Mouse (Mus musculus): ENCODE measurements around the gene Hdgf. TPM values are rescaled to one million over a fixed set of nuclear protein-coding genes. Genes with fewer than 3 reads are reported as not detected.

Hdgf gene
- polyA plus RNA-seq, 1 experiment, result 171 TPM

DNA sequence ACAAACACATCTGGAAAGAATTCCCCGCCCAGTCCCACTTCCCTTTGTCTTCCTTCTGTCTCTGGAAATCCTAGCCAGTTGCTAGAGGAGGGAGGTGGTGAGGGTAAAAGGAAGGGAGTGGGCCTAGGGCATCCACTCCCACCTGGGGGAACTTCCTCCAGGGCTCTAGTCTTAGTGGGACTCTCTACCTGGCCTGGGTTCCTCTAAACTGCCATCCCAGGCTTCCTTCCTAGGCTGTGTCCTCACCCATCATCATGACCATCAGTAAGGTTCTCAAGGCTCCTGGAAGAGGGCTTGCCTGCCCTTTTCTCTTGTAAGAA lies 40.4 kb downstream of the Hdgf start:
- Histone ChIP-seq H3K27me3 (ENCODE audit: control insufficient read depth, insufficient read depth, low read length) (no peaks in the 10 kb centered on the region; the same call in none of the 2 replicates), H3K4me1 (ENCODE audit: control insufficient read depth, insufficient read depth, low read length) (peaks cover 27% of the 10 kb centered on the region), H3K36me3 (ENCODE audit: control insufficient read depth, insufficient read depth, low read length) (no peaks in the 10 kb centered on the region; the same call in 1 of the 2 replicates), H3K4me3 (ENCODE audit: control insufficient read depth, low read depth, low read length) (no peak overlapping the region), H3K27ac (ENCODE audit: control insufficient read depth, insufficient read depth, low read depth, low read length) (no peak overlapping the region)
- TF ChIP-seq CTCF (IDR thresholded peaks at IDR 0.05; ENCODE audit: control insufficient read depth, insufficient read depth, insufficient replicate concordance, low read depth, low read length) (no peak), POLR2A (IDR thresholded peaks at IDR 0.05; ENCODE audit: control insufficient read depth, low read depth, low read length) (no peak)

DNA sequence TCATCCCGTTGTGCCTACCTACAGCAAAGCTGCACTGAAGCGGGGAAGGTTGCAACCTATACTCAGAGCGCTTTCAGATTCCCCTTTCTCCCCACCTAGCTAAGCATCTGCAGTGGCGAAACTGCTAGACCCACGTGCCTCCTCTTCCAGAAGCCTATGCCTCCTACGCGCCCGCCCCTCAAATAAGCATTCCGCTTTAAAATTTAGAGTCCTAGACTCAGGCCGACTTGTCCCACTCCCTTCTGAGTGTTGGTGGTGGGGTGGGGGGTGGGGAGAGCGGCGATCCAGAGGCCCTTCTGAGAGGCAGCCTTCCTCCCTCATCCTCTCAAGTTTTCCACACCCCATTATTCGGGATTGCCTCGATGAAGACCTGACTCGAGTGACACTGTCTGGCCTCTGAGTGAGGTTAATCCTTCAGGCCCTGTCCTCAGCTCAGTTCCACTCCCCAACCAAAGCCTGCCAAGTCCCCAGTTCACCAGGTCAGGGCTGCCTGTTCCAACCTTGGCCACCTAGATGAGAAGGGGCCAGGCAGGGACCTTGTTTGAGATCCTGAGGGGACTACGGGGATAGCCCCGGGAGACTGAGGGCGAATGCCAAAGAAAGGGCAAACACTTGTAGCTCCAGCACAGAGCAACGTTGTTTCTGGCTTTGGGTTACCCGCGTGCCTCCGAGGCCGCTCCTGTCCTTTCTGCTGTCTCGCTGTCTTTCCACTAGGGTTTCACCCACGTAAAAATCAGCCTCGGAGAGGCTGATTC lies 41.1 kb downstream of the Hdgf start:
- peak overlapping the region; percentile 6; the same call in 1 of the 2 replicates for H3K4me3 ChIP-seq (ENCODE audit: control insufficient read depth, low read depth, low read length)
- no peak overlapping the region for H3K27ac ChIP-seq (ENCODE audit: control insufficient read depth, insufficient read depth, low read depth, low read length)
- H3K4me1 ChIP-seq (ENCODE audit: control insufficient read depth, insufficient read depth, low read length), result peaks cover 31% of the 10 kb centered on the region
- H3K36me3 ChIP-seq (ENCODE audit: control insufficient read depth, insufficient read depth, low read length), result no peaks in the 10 kb centered on the region
- TF ChIP-seq CTCF (IDR thresholded peaks at IDR 0.05; ENCODE audit: control insufficient read depth, insufficient read depth, insufficient replicate concordance, low read depth, low read length) (no peak), POLR2A (IDR thresholded peaks at IDR 0.05; ENCODE audit: control insufficient read depth, low read depth, low read length) (no peak)
- H3K27me3 ChIP-seq (ENCODE audit: control insufficient read depth, insufficient read depth, low read length), result no peaks in the 10 kb centered on the region; the same call in none of the 2 replicates

DNA sequence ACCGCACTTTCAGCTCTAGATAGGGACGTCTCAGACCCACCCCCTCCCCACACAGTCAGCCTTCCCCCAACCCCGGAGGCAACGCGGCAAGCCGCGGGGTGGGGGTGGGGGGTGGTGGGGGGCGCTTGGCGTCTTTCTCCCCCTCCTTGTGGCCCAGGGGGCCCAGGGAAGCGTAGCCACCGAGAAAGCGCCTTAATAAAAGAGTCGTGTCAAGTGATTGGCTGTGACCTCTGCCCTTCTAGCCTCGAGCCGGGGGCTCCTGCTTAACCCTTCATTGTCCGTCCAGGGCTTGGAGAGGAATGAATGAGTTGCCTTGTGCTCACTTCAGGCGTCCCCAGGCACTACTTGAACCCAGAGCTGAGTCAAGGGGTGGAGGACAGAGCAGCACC lies 41.7 kb downstream of the Hdgf start:
- Histone ChIP-seq H3K36me3 (ENCODE audit: control insufficient read depth, insufficient read depth, low read length) (no peaks in the 10 kb centered on the region), H3K27ac (ENCODE audit: control insufficient read depth, insufficient read depth, low read depth, low read length) (no peak overlapping the region), H3K4me1 (ENCODE audit: control insufficient read depth, insufficient read depth, low read length) (peaks cover 37% of the 10 kb centered on the region), H3K27me3 (ENCODE audit: control insufficient read depth, insufficient read depth, low read length) (no peaks in the 10 kb centered on the region; the same call in none of the 2 replicates), H3K4me3 (ENCODE audit: control insufficient read depth, low read depth, low read length) (peak overlapping the region; percentile 36)
- TF ChIP-seq CTCF (IDR thresholded peaks at IDR 0.05; ENCODE audit: control insufficient read depth, insufficient read depth, insufficient replicate concordance, low read depth, low read length) (no peak), POLR2A (IDR thresholded peaks at IDR 0.05; ENCODE audit: control insufficient read depth, low read depth, low read length) (no peak)

DNA sequence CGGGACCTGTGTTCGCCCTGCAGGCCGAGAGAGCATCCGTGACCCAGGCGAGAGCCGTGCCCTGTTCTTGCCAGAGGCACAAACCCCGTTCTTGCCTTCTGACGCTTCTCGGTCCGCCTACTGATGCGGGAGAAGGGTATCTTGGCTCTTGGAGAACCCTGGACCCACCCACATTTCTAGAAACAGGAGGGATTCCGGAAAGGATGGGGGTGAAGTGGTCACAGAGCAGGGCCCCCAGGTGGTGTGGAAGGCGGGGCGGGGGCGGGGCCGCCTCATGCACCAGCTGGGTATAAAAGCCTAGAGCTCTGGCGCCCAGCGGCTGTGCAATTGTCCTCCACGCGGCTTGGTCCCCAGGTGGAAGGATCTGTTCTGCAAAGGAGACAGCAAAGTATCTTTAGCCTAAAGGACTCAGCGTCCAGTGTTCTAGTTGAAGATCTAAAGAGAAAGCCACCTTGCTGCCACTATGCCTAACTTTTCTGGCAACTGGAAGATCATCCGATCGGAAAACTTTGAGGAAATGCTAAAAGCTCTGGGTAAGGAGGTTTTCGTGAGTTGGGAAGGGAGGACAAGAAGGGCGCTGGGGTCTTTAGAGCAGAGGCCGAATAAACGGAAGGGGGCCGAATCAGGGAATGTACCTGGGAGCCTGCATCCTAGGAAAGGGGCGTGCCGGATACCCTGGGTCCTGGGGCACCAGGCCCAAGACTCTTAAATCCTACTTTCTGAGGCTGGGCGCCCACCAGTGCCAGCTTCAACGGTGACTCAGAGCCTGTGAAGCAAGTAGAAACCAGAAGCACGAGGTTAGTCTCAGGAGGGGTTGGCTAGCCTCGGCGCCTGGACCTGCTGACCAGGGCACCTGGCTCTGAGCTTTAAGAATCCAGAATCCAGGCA lies 42.5 kb downstream of the Hdgf start, which contains the start of gene Crabp2:
TSS of gene Crabp2 (plus strand) at position 289 of the 888 bp plus-strand sequence.
- no peak for TF ChIP-seq POLR2A (IDR thresholded peaks at IDR 0.05; ENCODE audit: control insufficient read depth, low read depth, low read length)
- TF ChIP-seq CTCF (IDR thresholded peaks at IDR 0.05; ENCODE audit: control insufficient read depth, insufficient read depth, insufficient replicate concordance, low read depth, low read length), result no peak
- Histone ChIP-seq H3K4me3 (ENCODE audit: control insufficient read depth, low read depth, low read length) (peak within 1 kb of the TSS; percentile 36), H3K27ac (ENCODE audit: control insufficient read depth, insufficient read depth, low read depth, low read length) (no peak within 1 kb of the TSS), H3K36me3 (ENCODE audit: control insufficient read depth, insufficient read depth, low read length) (no peaks in the 10 kb centered on the region), H3K4me1 (ENCODE audit: control insufficient read depth, insufficient read depth, low read length) (peaks cover 40% of the 10 kb centered on the region), H3K27me3 (ENCODE audit: control insufficient read depth, insufficient read depth, low read length) (no peaks in the 10 kb centered on the region; the same call in none of the 2 replicates)

DNA sequence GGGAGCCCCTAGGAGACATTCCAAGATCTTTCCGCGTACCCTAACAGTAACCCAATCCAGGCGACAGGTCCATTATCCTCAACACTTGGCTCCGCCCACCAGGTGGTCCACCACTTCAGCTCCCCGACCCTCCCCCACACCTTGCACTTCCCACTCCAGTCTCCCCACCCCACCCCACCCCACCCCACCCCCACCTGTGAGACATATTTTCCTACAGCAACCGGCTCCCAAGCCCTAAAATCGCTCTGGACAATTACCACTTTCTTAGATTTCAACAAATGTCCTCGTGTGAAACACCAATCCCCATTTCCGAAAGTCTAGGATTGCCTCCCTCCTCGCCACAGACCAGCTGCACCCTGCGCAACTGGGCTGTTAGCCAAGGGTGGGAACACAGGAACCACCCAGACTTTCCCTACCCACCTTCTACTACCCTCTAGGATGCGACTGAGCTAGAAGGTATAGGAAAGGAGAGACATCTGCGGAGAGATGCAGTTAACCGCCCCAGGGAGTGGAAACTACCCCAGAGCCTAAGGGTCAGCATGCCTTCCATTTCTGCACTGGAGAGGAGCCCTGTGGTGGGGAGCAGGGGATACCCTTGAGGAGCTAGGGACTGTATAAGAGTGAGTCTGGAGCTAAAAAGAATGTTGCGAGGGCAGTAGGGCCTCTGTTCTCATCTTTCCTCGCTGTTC lies 43.3 kb downstream of the Hdgf start:
- Histone ChIP-seq H3K36me3 (ENCODE audit: control insufficient read depth, insufficient read depth, low read length) (no peaks in the 10 kb centered on the region), H3K27me3 (ENCODE audit: control insufficient read depth, insufficient read depth, low read length) (no peaks in the 10 kb centered on the region; the same call in none of the 2 replicates), H3K27ac (ENCODE audit: control insufficient read depth, insufficient read depth, low read depth, low read length) (no peak overlapping the region), H3K4me3 (ENCODE audit: control insufficient read depth, low read depth, low read length) (no peak overlapping the region), H3K4me1 (ENCODE audit: control insufficient read depth, insufficient read depth, low read length) (peaks cover 40% of the 10 kb centered on the region)
- no peak for TF ChIP-seq POLR2A (IDR thresholded peaks at IDR 0.05; ENCODE audit: control insufficient read depth, low read depth, low read length)
- no peak for TF ChIP-seq CTCF (IDR thresholded peaks at IDR 0.05; ENCODE audit: control insufficient read depth, insufficient read depth, insufficient replicate concordance, low read depth, low read length)

DNA sequence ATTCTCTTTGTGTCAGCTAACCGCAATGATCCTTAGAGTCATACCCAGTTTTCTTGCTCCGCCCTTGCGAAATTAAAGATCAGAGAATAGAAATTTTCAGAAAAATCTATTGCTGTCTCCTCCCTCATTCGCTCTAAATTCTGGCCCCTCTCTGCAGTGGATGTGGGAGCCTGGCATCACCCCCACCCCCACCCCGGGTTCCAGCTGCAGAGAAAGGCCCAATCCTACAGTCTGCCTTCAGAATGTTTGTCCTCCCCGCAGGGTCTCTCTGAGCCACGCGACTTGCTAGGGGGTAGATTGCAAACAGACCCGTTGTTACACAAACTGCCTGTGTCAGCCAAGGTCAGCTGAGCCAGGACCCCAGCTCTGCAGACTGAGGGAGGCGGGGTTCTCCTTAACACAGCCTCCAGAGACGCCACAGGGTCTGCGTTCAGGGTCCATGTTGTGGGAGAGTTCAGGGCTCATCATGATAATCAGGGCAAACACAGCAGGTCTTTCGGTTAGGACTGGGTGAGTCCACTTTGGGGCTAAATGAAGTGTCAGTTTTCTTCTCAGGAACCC lies 43.9 kb downstream of the Hdgf start:
- Histone ChIP-seq H3K4me3 (ENCODE audit: control insufficient read depth, low read depth, low read length) (no peak overlapping the region), H3K36me3 (ENCODE audit: control insufficient read depth, insufficient read depth, low read length) (no peaks in the 10 kb centered on the region), H3K27me3 (ENCODE audit: control insufficient read depth, insufficient read depth, low read length) (no peaks in the 10 kb centered on the region; the same call in none of the 2 replicates), H3K4me1 (ENCODE audit: control insufficient read depth, insufficient read depth, low read length) (peaks cover 40% of the 10 kb centered on the region), H3K27ac (ENCODE audit: control insufficient read depth, insufficient read depth, low read depth, low read length) (no peak overlapping the region)
- TF ChIP-seq CTCF (IDR thresholded peaks at IDR 0.05; ENCODE audit: control insufficient read depth, insufficient read depth, insufficient replicate concordance, low read depth, low read length) (no peak), POLR2A (IDR thresholded peaks at IDR 0.05; ENCODE audit: control insufficient read depth, low read depth, low read length) (no peak)
